Mouse (Mus musculus) lung, adult 18-20 months (tissue): ENCODE measurements around the gene Net1.
"Not testable (repeated sequence)": the region's sequence is repeated elsewhere in the genome, so short reads cannot be mapped to it uniquely, and the experiment has no call there.

ENCODE experiments used
- DNase-seq, 2 experiments: peaks; one replicate each; pipeline ENCODE4 v3.0.0; 2022; ENCODE audit warnings: mixed read lengths in 2 of 2

Net1 gene

GRCm38 (mm10) chr13:3889111-3889510 lies 28.9 kb downstream of the Net1 start:
- no peak for DNase-seq

- DNase-seq, result no peak
These were observed 31.4 kb downstream of the Net1 start for GRCm38 (mm10) chr13:3886663-3887062.

GRCm38 (mm10) chr13:3877679-3878220 lies 40.3 kb downstream of the Net1 start:
- no peak for DNase-seq

- DNase-seq, result no peak
These were observed 40.8 kb downstream of the Net1 start for GRCm38 (mm10) chr13:3877185-3877584.

- DNase-seq, result no peak
These were observed 41.6 kb downstream of the Net1 start for GRCm38 (mm10) chr13:3876448-3876847.

GRCm38 (mm10) chr13:3872832-3873231 lies 45.2 kb downstream of the Net1 start:
- no peak for DNase-seq

- DNase-seq, result no peak
These were observed 48.1 kb downstream of the Net1 start for GRCm38 (mm10) chr13:3869901-3870300.

GRCm38 (mm10) chr13:3867158-3867557 lies 50.9 kb downstream of the Net1 start:
- DNase-seq, result no peak

- DNase-seq, result no peak
These were observed 51.5 kb downstream of the Net1 start for GRCm38 (mm10) chr13:3866355-3867052.

GRCm38 (mm10) chr13:3865648-3866354 lies 52.2 kb downstream of the Net1 start:
- DNase-seq, result peak; percentile 63 to 64

GRCm38 (mm10) chr13:3862922-3863580 lies 55.0 kb downstream of the Net1 start:
- DNase-seq, result no peak

- no peak for DNase-seq
These were observed 55.7 kb downstream of the Net1 start for GRCm38 (mm10) chr13:3862325-3862724.

GRCm38 (mm10) chr13:3861251-3861650 lies 56.8 kb downstream of the Net1 start:
- DNase-seq, result no peak

GRCm38 (mm10) chr13:3856252-3856651 lies 61.8 kb downstream of the Net1 start:
- DNase-seq, result no peak

- DNase-seq, result no peak
These were observed 63.2 kb downstream of the Net1 start for GRCm38 (mm10) chr13:3854856-3855255.

- not testable (repeated sequence) for DNase-seq
These were observed 64.2 kb downstream of the Net1 start, which contains the start of gene Calm5 for GRCm38 (mm10) chr13:3853648-3854333. TSS of gene Calm5 (plus strand) at chr13:3854173.

- no peak for DNase-seq
These were observed 67.7 kb downstream of the Net1 start for GRCm38 (mm10) chr13:3850330-3850729.

- not testable (repeated sequence) for DNase-seq
These were observed 77.4 kb downstream of the Net1 start for GRCm38 (mm10) chr13:3840662-3841061.

GRCm38 (mm10) chr13:3837312-3837807 lies 80.7 kb downstream of the Net1 start, which contains the start of gene Calm4:
TSS of gene Calm4 (plus strand) at chr13:3837757.
- DNase-seq, result not testable (repeated sequence)

- DNase-seq, result not testable (repeated sequence)
These were observed 84.4 kb downstream of the Net1 start for GRCm38 (mm10) chr13:3833644-3834043.

GRCm38 (mm10) chr13:3832450-3832849 lies 85.6 kb downstream of the Net1 start:
- DNase-seq, result peak in 1 of 2 experiments; percentile 34
